Mouse (Mus musculus): ENCODE results near the gene Zmiz1.

- TF ChIP-seq CTCF (IDR thresholded peaks at IDR 0.05; ENCODE audit: control insufficient read depth, insufficient read depth, insufficient read length), result no peak
- TF ChIP-seq MAX (IDR thresholded peaks at IDR 0.05), result no peak
These were observed 145.6 kb downstream of the Zmiz1 start for GRCm38 (mm10) chr14:25604395-25605142.

All from C2C12 (cell line).